Mouse (Mus musculus): Measurements from ENCODE around the gene Klc2.

GRCm38 (mm10) chr19:5106731-5107191 is 11.6 kb downstream of the Klc2 start, which contains the start of gene Rab1b:
- TF ChIP-seq POLR2A (IDR thresholded peaks at IDR 0.05; ENCODE audit: control insufficient read depth, extremely low read depth, insufficient read depth, low read length, poor library complexity) (no peak; the same call in 1 of the 2 replicates), CTCF (IDR thresholded peaks at IDR 0.05; ENCODE audit: borderline replicate concordance, control insufficient read depth, extremely low read depth, insufficient read depth, low read length, poor library complexity) (no peak)

All from thymus, adult 2 months (tissue).